8 mouse cellular contexts compared by ENCODE assay signal in genomic region chr11:68852932-68853409, GRCm38 (mm10). TPM values are rescaled to one million over a fixed set of nuclear protein-coding genes. Genes with fewer than 3 reads are reported as not detected.
DNase-seq lines count a peak whose midpoint lies in the region; ATAC-seq lines count a peak whose summit lies in the region.

No protein-coding gene starts in this region.

- peak overlapping the region; percentile 72 for H3K4me2 ChIP-seq in heart, embryonic 14.5 days (ENCODE audit: low read length)
- H3K4me2 ChIP-seq in liver, embryonic 13.5 days = peak overlapping the region; percentile 70
- H3K4me2 ChIP-seq in stomach, embryonic 16.5 days (ENCODE audit: low read depth, low read length) = peak overlapping the region; percentile 78

- H3K27me3 ChIP-seq in heart, embryonic 14.5 days (ENCODE audit: control insufficient read depth, insufficient read depth, low read length) = no peaks in the 10 kb centered on the region
- H3K27me3 ChIP-seq in liver, embryonic 13.5 days = no peaks in the 10 kb centered on the region
- no peaks in the 10 kb centered on the region for H3K27me3 ChIP-seq in stomach, embryonic 16.5 days (ENCODE audit: control insufficient read depth, insufficient read depth, low read length)

- peak; percentile 99 for DNase-seq in CD4-positive helper T cell, adult 2 months (ENCODE audit: low read depth, low spot score)
- peak; percentile 97 for DNase-seq in brain, embryonic 18.5 days (ENCODE audit: low read depth, low spot score)
- peak; percentile 100 for DNase-seq in kidney, postnatal 14 days
- DNase-seq in liver, embryonic 13.5 days = peak; percentile 100
- DNase-seq in neural tube, embryonic 10.5 days (ENCODE audit: extremely low spot score, low spot score) = peak; percentile 100

- H3K4me1 ChIP-seq in heart, embryonic 14.5 days (ENCODE audit: control insufficient read depth in 2 of 2, insufficient read depth in 2 of 2, low read length in 2 of 2) = peaks cover 10 to 26% of the 10 kb centered on the region in 2 experiments
- peaks cover 69% of the 10 kb centered on the region for H3K4me1 ChIP-seq in liver, embryonic 13.5 days (replicated peaks)
- peaks cover 27% of the 10 kb centered on the region for H3K4me1 ChIP-seq in stomach, embryonic 16.5 days (ENCODE audit: control insufficient read depth, insufficient read depth, low read length)

- H3K36me3 ChIP-seq in heart, embryonic 14.5 days (ENCODE audit: control insufficient read depth, insufficient read depth, low read length) = no peaks in the 10 kb centered on the region
- H3K36me3 ChIP-seq in liver, embryonic 13.5 days = 0 out of 2 replicates have a peak, but pooled peaks cover 3% of the 10 kb centered on the region
- no peaks in the 10 kb centered on the region for H3K36me3 ChIP-seq in stomach, embryonic 16.5 days (ENCODE audit: control insufficient read depth, insufficient read depth, low read length)

- peak; percentile 93 for ATAC-seq in erythroid progenitor cell, adult 5-6 weeks (replicated peaks; ENCODE audit: low FRiP score, poor library complexity, severe bottlenecking)
- peak; percentile 99 for ATAC-seq in heart, embryonic 14.5 days (ENCODE audit: insufficient number of reproducible peaks, insufficient read depth, low FRiP score, low read depth)
- peak; percentile 98 for ATAC-seq in liver, embryonic 13.5 days (ENCODE audit: low read depth)
- ATAC-seq in stomach, embryonic 16.5 days (ENCODE audit: insufficient read depth, low FRiP score) = peak; percentile 99

- H3K4me3 ChIP-seq in heart, embryonic 14.5 days (ENCODE audit: control insufficient read depth in 1 of 2, insufficient read depth in 1 of 2, low read depth in 1 of 2, low read length in 2 of 2) = peak overlapping the region; percentile 76 to 89
- peak overlapping the region; percentile 95 for H3K4me3 ChIP-seq in liver, embryonic 13.5 days (replicated peaks)
- H3K4me3 ChIP-seq in stomach, embryonic 16.5 days (replicated peaks; ENCODE audit: low read length) = peak overlapping the region; percentile 82

- H3K27ac ChIP-seq in heart, embryonic 14.5 days (replicated peaks in 1 of 2; ENCODE audit: control insufficient read depth in 1 of 2, insufficient read depth in 1 of 2, low read depth in 2 of 2, low read length in 2 of 2) = peak overlapping the region; percentile 92 to 98
- peak overlapping the region; percentile 99 for H3K27ac ChIP-seq in liver, embryonic 13.5 days
- peak overlapping the region; percentile 99 for H3K27ac ChIP-seq in stomach, embryonic 16.5 days (ENCODE audit: low read length)

- peak overlapping the region; percentile 97 for H3K9ac ChIP-seq in heart, embryonic 14.5 days (ENCODE audit: low read length)
- peak overlapping the region; percentile 99 for H3K9ac ChIP-seq in liver, embryonic 13.5 days
- peak overlapping the region; percentile 94 for H3K9ac ChIP-seq in stomach, embryonic 16.5 days (ENCODE audit: low read length)

- no peaks in the 10 kb centered on the region for H3K9me3 ChIP-seq in heart, embryonic 14.5 days (ENCODE audit: control insufficient read depth, low read length)
- H3K9me3 ChIP-seq in liver, embryonic 13.5 days (replicated peaks) = no peaks in the 10 kb centered on the region
- no peaks in the 10 kb centered on the region for H3K9me3 ChIP-seq in stomach, embryonic 16.5 days (replicated peaks; ENCODE audit: control insufficient read depth, low read length)

- under 1% methylated on average over 42 of the region's 42 CpGs for WGBS in heart, embryonic 14.5 days
- 0% methylated on average over 42 of the region's 42 CpGs for WGBS in liver, embryonic 13.5 days (ENCODE audit: insufficient replicate concordance)
- under 1% methylated on average over 42 of the region's 42 CpGs for WGBS in stomach, embryonic 16.5 days

RNA-seq across cellular contexts. Expression of gene Ndel1, which starts 18.7 kb away (rescaled TPM):
- total RNA-seq in erythroid progenitor cell, adult 5-6 weeks (2015; ENCODE audit: low replicate concordance) = 21.6 and 40.7 TPM in 2 replicates
- total RNA-seq in erythroid progenitor cell, adult 5-6 weeks (2017; ENCODE audit: low replicate concordance) = 60.1 and 74.4 TPM in 2 replicates
- 61.8 and 63.2 TPM in 2 replicates for polyA plus RNA-seq in heart, embryonic 14.5 days (2014; fragmentation: Nextera tagmentation; extraction: Ambion mirVana)
- polyA plus RNA-seq in liver, embryonic 13.5 days (2015; fragmentation: Nextera tagmentation; extraction: Ambion mirVana) = 35.5 and 40.0 TPM in 2 replicates
- 82.4 and 83.5 TPM in 2 replicates for polyA plus RNA-seq in stomach, embryonic 16.5 days (2015; fragmentation: Nextera tagmentation; extraction: Ambion mirVana)

RNA-seq across cellular contexts. Expression of gene Rnf222, which starts 35.4 kb away (rescaled TPM):
- total RNA-seq in erythroid progenitor cell, adult 5-6 weeks (2015; ENCODE audit: low replicate concordance) = not detected in 2 replicates
- not detected in 2 replicates for total RNA-seq in erythroid progenitor cell, adult 5-6 weeks (2017; ENCODE audit: low replicate concordance)
- 0.05 TPM in 1 of 2 replicates, not detected in the other for polyA plus RNA-seq in heart, embryonic 14.5 days (2014; fragmentation: Nextera tagmentation; extraction: Ambion mirVana)
- polyA plus RNA-seq in liver, embryonic 13.5 days (2015; fragmentation: Nextera tagmentation; extraction: Ambion mirVana) = 0.08 and 0.09 TPM in 2 replicates
- polyA plus RNA-seq in stomach, embryonic 16.5 days (2015; fragmentation: Nextera tagmentation; extraction: Ambion mirVana) = 1.7 and 2.9 TPM in 2 replicates

RNA-seq across cellular contexts. Expression of gene Rpl26, which starts 48.4 kb away (rescaled TPM):
- 896 and 989 TPM in 2 replicates for total RNA-seq in erythroid progenitor cell, adult 5-6 weeks (2015; ENCODE audit: low replicate concordance)
- 751 and 992 TPM in 2 replicates for total RNA-seq in erythroid progenitor cell, adult 5-6 weeks (2017; ENCODE audit: low replicate concordance)
- 669 and 732 TPM in 2 replicates for polyA plus RNA-seq in heart, embryonic 14.5 days (2014; fragmentation: Nextera tagmentation; extraction: Ambion mirVana)
- 881 and 895 TPM in 2 replicates for polyA plus RNA-seq in liver, embryonic 13.5 days (2015; fragmentation: Nextera tagmentation; extraction: Ambion mirVana)
- 885 and 932 TPM in 2 replicates for polyA plus RNA-seq in stomach, embryonic 16.5 days (2015; fragmentation: Nextera tagmentation; extraction: Ambion mirVana)

Comparison
In these comparisons a context has a peak if more than half of its experiments do, and no peak if none do; other contexts are left out.
1. Peak in every context shown above with its lines: DNase-seq, ATAC-seq, H3K4me3 ChIP-seq and H3K27ac ChIP-seq.